27 mouse cellular contexts compared by ENCODE assay signal in the genomic region with DNA sequence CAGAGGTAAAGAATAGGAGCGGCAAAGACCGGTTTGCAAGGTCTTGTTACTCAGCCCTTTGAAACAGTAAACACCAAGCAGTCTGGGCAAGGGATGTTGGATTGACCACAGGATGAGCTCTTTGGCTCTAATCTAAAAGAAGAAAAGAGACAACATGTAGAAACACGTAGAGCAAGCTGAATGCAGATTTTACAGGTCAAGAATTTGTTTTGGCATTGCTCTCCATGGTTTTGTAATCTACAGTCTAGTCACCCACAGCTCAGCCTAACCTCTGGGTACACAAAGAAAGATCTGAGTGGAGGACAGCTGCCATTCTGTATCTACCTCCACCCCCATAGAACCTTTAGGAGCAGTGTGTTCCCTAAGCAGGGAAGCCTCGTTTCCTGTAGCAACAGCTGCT.
"Had no signal": no experiment of that assay in that cellular context is flagged by ENCODE, and none has a peak within 500 bp of the region (broad histone marks: within the 10 kb centered on the region; RNA-seq: fewer than 3 reads in every experiment).

No protein-coding gene starts in this region.

- H3K4me1 ChIP-seq: hindbrain, embryonic 13.5 days; hindbrain, embryonic 15.5 days; kidney, embryonic 15.5 days; limb, embryonic 13.5 days; liver, embryonic 12.5 days had no signal

- DNase-seq: gastrocnemius, adult 2 months; gastrocnemius, postnatal 10 days; gastrocnemius, postnatal 25 days; heart, adult 11 months; heart, adult 2 months; heart, postnatal 14 days; heart, postnatal 36 days; kidney, adult 11 months; kidney, adult 2 months; kidney, adult 9 months; kidney, postnatal 14 days; kidney, postnatal 36 days; layer of hippocampus, adult 9-11 months; layer of hippocampus, postnatal 36 days; left cerebral cortex, postnatal 4 days had no signal

- H3K36me3 ChIP-seq: heart, embryonic 13.5 days; heart, embryonic 15.5 days; hindbrain, embryonic 13.5 days; hindbrain, embryonic 15.5 days; kidney, embryonic 15.5 days; limb, embryonic 13.5 days; limb, embryonic 15.5 days; liver, embryonic 12.5 days had no signal

- H3K27me3 ChIP-seq: heart, embryonic 13.5 days; heart, embryonic 15.5 days; hindbrain, embryonic 15.5 days; liver, embryonic 12.5 days had no signal

- ATAC-seq: hindbrain, postnatal 0 days; intestine, embryonic 16.5 days; liver, embryonic 12.5 days had no signal

- H3K27ac ChIP-seq: gastrocnemius, adult 2 months; heart, adult 2 months; heart, embryonic 13.5 days; heart, embryonic 15.5 days; hindbrain, embryonic 13.5 days; hindbrain, embryonic 15.5 days; hindbrain, postnatal 0 days; kidney, embryonic 15.5 days; kidney, postnatal 0 days; limb, embryonic 13.5 days; limb, embryonic 15.5 days; liver, embryonic 12.5 days; liver, embryonic 14.5 days had no signal

- H3K9me3 ChIP-seq: heart, embryonic 13.5 days; heart, embryonic 15.5 days; hindbrain, embryonic 13.5 days; hindbrain, embryonic 15.5 days; kidney, embryonic 15.5 days; limb, embryonic 13.5 days; limb, embryonic 15.5 days; liver, embryonic 12.5 days had no signal

- H3K4me3 ChIP-seq: gastrocnemius, adult 2 months; heart, adult 2 months; heart, embryonic 13.5 days; heart, embryonic 15.5 days; hindbrain, embryonic 13.5 days; hindbrain, embryonic 15.5 days; kidney, embryonic 15.5 days; limb, embryonic 13.5 days; limb, embryonic 15.5 days; liver, embryonic 12.5 days had no signal
